In the genomic region with DNA sequence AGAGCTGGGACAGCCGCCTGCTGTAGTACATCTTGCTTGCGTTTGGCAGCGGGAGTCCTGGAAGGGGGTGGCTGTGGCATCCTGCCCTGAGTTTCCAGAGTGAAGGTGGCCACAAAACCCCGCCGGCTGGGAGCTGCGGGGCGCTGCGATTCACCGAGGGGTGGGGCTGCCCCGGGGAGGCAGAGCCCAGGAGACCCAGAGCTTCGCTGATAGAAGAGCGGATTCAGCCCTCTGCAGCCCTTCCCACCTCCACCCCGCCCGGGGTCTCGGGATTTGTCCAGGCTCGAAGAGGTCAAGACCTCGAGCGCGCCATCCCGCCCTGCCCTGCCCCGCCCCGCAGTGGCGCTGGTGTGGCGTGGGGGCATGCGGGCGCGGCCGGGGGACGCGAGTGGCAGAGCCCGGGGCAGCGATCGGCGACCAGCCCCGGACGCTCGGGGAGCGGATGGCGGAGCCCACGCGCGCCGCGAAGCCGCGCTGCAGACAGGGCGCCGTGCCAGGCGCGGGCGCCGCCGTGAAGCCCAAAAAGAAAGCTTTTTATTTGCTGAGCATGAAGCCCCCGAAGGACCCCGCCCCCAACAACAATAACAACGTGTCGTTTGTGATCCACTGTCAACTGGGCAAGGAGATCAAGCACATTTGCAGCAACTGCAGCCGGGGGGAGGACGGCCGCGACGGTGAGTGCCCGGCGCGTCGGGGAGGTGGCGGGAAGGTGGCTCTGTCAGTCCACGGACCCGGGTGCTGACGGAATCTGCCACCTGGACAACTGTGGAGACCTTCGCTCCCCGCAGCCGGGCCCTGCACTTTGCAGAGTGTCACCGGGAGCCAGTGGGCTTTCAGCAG, we compare ENCODE assay signal across 7 mouse cellular contexts.
DNase-seq lines count a peak whose midpoint lies in the region; ATAC-seq lines count a peak whose summit lies in the region.

No protein-coding gene starts in this region.

- peak; percentile 9 to 10 for DNase-seq in adrenal gland, postnatal 4 days (ENCODE audit: low spot score in 2 of 2)
- DNase-seq in cerebellum, postnatal 36 days: peak; percentile 66 to 68
- peak; percentile 41 for DNase-seq in gastrocnemius, postnatal 14 days
- DNase-seq in intestine, embryonic 14.5 days (ENCODE audit: low spot score): peak; percentile 63
- peak; percentile 69 to 80 for DNase-seq in left cerebral cortex, postnatal 36 days (ENCODE audit: low spot score in 2 of 2)
- peak; percentile 49 for DNase-seq in telencephalon, adult 2 months (ENCODE audit: low read depth, low spot score)

- under 1% methylated on average over 70 of the region's 74 CpGs for WGBS in intestine, embryonic 14.5 days
- WGBS in midbrain, embryonic 13.5 days: under 1% methylated on average over 74 of the region's 74 CpGs

- ATAC-seq in intestine, embryonic 14.5 days (replicated peaks; ENCODE audit: low FRiP score, low TSS enrichment, low read depth): 0 out of 2 replicates have a peak, but pooled peaks have one; percentile 12
- peak; percentile 78 for ATAC-seq in midbrain, embryonic 13.5 days

- H3K9me3 ChIP-seq in intestine, embryonic 14.5 days (ENCODE audit: control insufficient read depth, low read length): no peaks in the 10 kb centered on the region
- H3K9me3 ChIP-seq in midbrain, embryonic 13.5 days: no peaks in the 10 kb centered on the region

- no peaks in the 10 kb centered on the region for H3K36me3 ChIP-seq in intestine, embryonic 14.5 days (ENCODE audit: control insufficient read depth, insufficient read depth, low read length)
- no peaks in the 10 kb centered on the region for H3K36me3 ChIP-seq in midbrain, embryonic 13.5 days

- H3K4me1 ChIP-seq in intestine, embryonic 14.5 days (replicated peaks; ENCODE audit: control insufficient read depth, insufficient read depth, low read length): no peaks in the 10 kb centered on the region
- H3K4me1 ChIP-seq in midbrain, embryonic 13.5 days (replicated peaks): peaks cover 22% of the 10 kb centered on the region

- H3K27ac ChIP-seq in intestine, embryonic 14.5 days (ENCODE audit: low read depth): no peak overlapping the region
- no peak overlapping the region for H3K27ac ChIP-seq in midbrain, embryonic 13.5 days

- H3K4me3 ChIP-seq in intestine, embryonic 14.5 days (ENCODE audit: low read depth, low read length): peak overlapping the region; percentile 49
- H3K4me3 ChIP-seq in midbrain, embryonic 13.5 days (replicated peaks): peak overlapping the region; percentile 66

- H3K9ac ChIP-seq in intestine, embryonic 14.5 days (ENCODE audit: low read length): peak overlapping the region; percentile 53
- H3K9ac ChIP-seq in midbrain, embryonic 13.5 days (replicated peaks): peak overlapping the region; percentile 77

- intact Hi-C loops in gastrocnemius, postnatal 14 days (cut with DNase I; ENCODE audit: low total_unique reads): no loop called here
- intact Hi-C loops in left cerebral cortex, postnatal 36 days (cut with DNase I): loop anchor here (5.0 kb wide), 1 partner anchor 79 kb away; no protein-coding TSS in a partner anchor

- peaks cover 26% of the 10 kb centered on the region; the same call in 1 of the 2 replicates for H3K27me3 ChIP-seq in intestine, embryonic 14.5 days (replicated peaks; ENCODE audit: control insufficient read depth, insufficient read depth, low read length)
- H3K27me3 ChIP-seq in midbrain, embryonic 13.5 days: peaks cover 19% of the 10 kb centered on the region

- H3K4me2 ChIP-seq in intestine, embryonic 14.5 days (ENCODE audit: low read length): peak overlapping the region; percentile 100
- H3K4me2 ChIP-seq in midbrain, embryonic 13.5 days (replicated peaks): peak overlapping the region; percentile 99

Comparison
In these comparisons a context has a peak if more than half of its experiments do, and no peak if none do; other contexts are left out.
1. DNase-seq: peak in every context shown above with its lines; median percentile 74 in left cerebral cortex, postnatal 36 days; 67 in cerebellum, postnatal 36 days; 63 in intestine, embryonic 14.5 days; 49 in telencephalon, adult 2 months; 41 in gastrocnemius, postnatal 14 days; 10 in adrenal gland, postnatal 4 days.